8 mouse cellular contexts compared by ENCODE assay signal in genomic region chr2:154892201-154893044, GRCm38 (mm10). TPM values are rescaled to one million over a fixed set of nuclear protein-coding genes. Genes with fewer than 3 reads are reported as not detected.
DNase-seq lines count a peak whose midpoint lies in the region; ATAC-seq and TF ChIP-seq lines count a peak whose summit lies in the region.

TSS of gene Eif2s2 (minus strand) at chr2:154892935.

- H3K9ac ChIP-seq in ES-E14 (ENCODE audit: insufficient read depth, low read depth, low read length, poor library complexity, severe bottlenecking): peak within 1 kb of the TSS; percentile 95
- H3K9ac ChIP-seq in forebrain, embryonic 15.5 days (replicated peaks): peak within 1 kb of the TSS; percentile 85

- intact Hi-C loops in heart, postnatal 25 days (cut with DNase I): loop anchor here (1.0 to 2.0 kb wide), 2 partner anchors 100 to 235 kb away; no protein-coding TSS in a partner anchor

- peaks cover 0 to 17% of the 10 kb centered on the region in 2 experiments; a peak in 1 of 4 replicates for H3K4me1 ChIP-seq in ES-E14 (ENCODE audit: control insufficient read depth in 2 of 2, insufficient read depth in 2 of 2, low read length in 2 of 2, poor library complexity in 1 of 2)
- H3K4me1 ChIP-seq in forebrain, embryonic 15.5 days: peaks cover 26% of the 10 kb centered on the region
- peaks cover 3% of the 10 kb centered on the region for H3K4me1 ChIP-seq in lung, adult 2 months (ENCODE audit: control insufficient read depth, insufficient read depth, low read length)

- peak within 1 kb of the TSS; percentile 94 for H3K27ac ChIP-seq in ES-E14 (ENCODE audit: insufficient read depth, low read depth, low read length, poor library complexity, severe bottlenecking)
- peak within 1 kb of the TSS; percentile 76 for H3K27ac ChIP-seq in forebrain, embryonic 15.5 days (replicated peaks)

- peak; percentile 96 for DNase-seq in ES-E14 (ENCODE audit: low read depth, low spot score)
- DNase-seq in cerebellum, adult 11-12 months: peak; percentile 97
- DNase-seq in heart, postnatal 25 days (ENCODE audit: low spot score): peak; percentile 95
- peak; percentile 96 to 98 for DNase-seq in layer of hippocampus, adult 18-20 months (ENCODE audit: low spot score in 2 of 2)
- peak; percentile 92 for DNase-seq in lung, adult 2 months
- peak; percentile 95 to 97 for DNase-seq in thymus, adult 18-20 months

- H3K4me2 ChIP-seq in forebrain, embryonic 15.5 days (replicated peaks): peak within 1 kb of the TSS; percentile 70

- H3K36me3 ChIP-seq in ES-E14 (ENCODE audit: control insufficient read depth, insufficient read depth, low read length, poor library complexity, severe bottlenecking): peaks cover 9% of the 10 kb centered on the region
- peaks cover 4% of the 10 kb centered on the region; the same call in 1 of the 2 replicates for H3K36me3 ChIP-seq in forebrain, embryonic 15.5 days

- TF ChIP-seq CTCF in lung, adult 2 months (IDR thresholded peaks at IDR 0.05; ENCODE audit: insufficient read depth, low read length): no peak

- peak; percentile 64; the same call in 1 of the 2 replicates for TF ChIP-seq POLR2A in lung, adult 2 months (IDR thresholded peaks at IDR 0.05; ENCODE audit: borderline replicate concordance, extremely low read depth, low read depth, low read length)

- H3K9me3 ChIP-seq in ES-E14 (ENCODE audit: control insufficient read depth, insufficient read depth, low read depth, low read length): no peaks in the 10 kb centered on the region
- H3K9me3 ChIP-seq in forebrain, embryonic 15.5 days: no peaks in the 10 kb centered on the region

- ATAC-seq in forebrain, embryonic 15.5 days (replicated peaks): peak; percentile 99
- peak; percentile 99 for ATAC-seq in neutrophil, adult 5-6 weeks (ENCODE audit: extremely low read depth, insufficient number of reproducible peaks, low FRiP score, poor library complexity, severe bottlenecking)

- in situ Hi-C loops in ES-E14 (cut with MboI; ENCODE audit: low sequenced_read_pairs in 2 of 2, unreplicated experiment in 2 of 2): no loop called here

- H3K4me3 ChIP-seq in ES-E14 (ENCODE audit: insufficient read depth in 1 of 2, low read depth in 1 of 2, low read length in 2 of 2, poor library complexity in 1 of 2, severe bottlenecking in 1 of 2): peak within 1 kb of the TSS; percentile 78 to 95
- peak within 1 kb of the TSS; percentile 94 for H3K4me3 ChIP-seq in forebrain, embryonic 15.5 days
- peak within 1 kb of the TSS; percentile 85 for H3K4me3 ChIP-seq in lung, adult 2 months (replicated peaks; ENCODE audit: extremely low read depth, low read depth, low read length)

- peaks cover 3% of the 10 kb centered on the region; the same call in 1 of the 2 replicates for H3K27me3 ChIP-seq in forebrain, embryonic 15.5 days

- under 1% methylated on average over 75 of the region's 75 CpGs for WGBS in forebrain, embryonic 15.5 days
- under 1% methylated on average over 75 of the region's 75 CpGs for WGBS in lung, adult 2 months

TF ChIP-seq in ES-E14, 5 proteins besides CTCF, POLR2A, EP300 and RAD21:
- no peak for TF ChIP-seq ZC3H11A (IDR thresholded peaks at IDR 0.05; ENCODE audit: borderline replicate concordance, low read depth, low read length)
- TF ChIP-seq ZNF384 (IDR thresholded peaks at IDR 0.05; ENCODE audit: low read depth, low read length): no peak
- TF ChIP-seq HCFC1 (IDR thresholded peaks at IDR 0.05; ENCODE audit: borderline replicate concordance, insufficient read depth, low read length): peak; percentile 98
- peak; percentile 32; the same call in 1 of the 2 replicates for TF ChIP-seq CHD2 (IDR thresholded peaks at IDR 0.05; ENCODE audit: low read depth, low read length)
- TF ChIP-seq MAFK (IDR thresholded peaks at IDR 0.05; ENCODE audit: insufficient read depth, low read depth, low read length): no peak

RNA-seq across cellular contexts. Expression of gene Eif2s2, which starts in this region (rescaled TPM):
- 140 and 229 TPM in 2 replicates for total RNA-seq in ES-E14 (2012; rRNA removed)
- 69.1 and 70.9 TPM in 2 replicates for polyA plus RNA-seq in forebrain, embryonic 15.5 days (2015; fragmentation: Nextera tagmentation; extraction: Ambion mirVana)
- 10 to 100 TPM; 51.8 to 55.4 TPM for total RNA-seq in heart, postnatal 25 days (2021)
- 10 to 100 TPM; 47.9 to 50.0 TPM for total RNA-seq in layer of hippocampus, adult 18-20 months (2021)
- polyA plus RNA-seq in lung, adult 2 months (2012; rRNA removed): 4.8 and 9.0 TPM in 2 replicates
- total RNA-seq in neutrophil, adult 5-6 weeks (2017): 71.1 and 75.9 TPM in 2 replicates

Comparison
In these comparisons a context has a peak if more than half of its experiments do, and no peak if none do; other contexts are left out.
1. Peak in every context shown above with its lines: DNase-seq, ATAC-seq, H3K4me3 ChIP-seq and H3K27ac ChIP-seq.